Mouse (Mus musculus) MEL (cell line): ENCODE measurements around the gene Rpp25.

Experiments
- CTCF ChIP-seq, 3 experiments: IDR thresholded peaks in 2 of 3; conservative IDR thresholded peaks in 1 of 3; 2 replicates each; pipeline ENCODE4 v1.5.1; 2011 to 2012; ENCODE audit warnings: low read length in 3 of 3, low read depth in 2 of 3, mild to moderate bottlenecking in 2 of 3, improper control_type of control experiment in 1 of 3, inconsistent platforms in 1 of 3, mixed read lengths in 1 of 3, moderate library complexity in 1 of 3; ENCODE audit not compliant: control insufficient read depth in 1 of 3, insufficient read depth in 1 of 3, poor library complexity in 1 of 3, severe bottlenecking in 1 of 3
- ELF1 ChIP-seq: IDR thresholded peaks from 2 replicates; pipeline ENCODE4 v1.6.1; 2014; ENCODE audit warnings: low read depth, mild to moderate bottlenecking, inconsistent platforms, low read length, improper control_type of control experiment, moderate library complexity
- POLR2A ChIP-seq, 2 experiments: IDR thresholded peaks; 2 replicates each; pipeline ENCODE4 v1.6.1; 2011 to 2012; ENCODE audit warnings: low read length in 2 of 2, mild to moderate bottlenecking in 2 of 2, control low read depth in 1 of 2, improper control_type of control experiment in 1 of 2, low read depth in 1 of 2, moderate library complexity in 1 of 2; ENCODE audit not compliant: control insufficient read depth in 1 of 2, insufficient read depth in 1 of 2, poor library complexity in 1 of 2
- ZNF384 ChIP-seq: IDR thresholded peaks from 2 replicates; pipeline ENCODE4 v1.6.1; 2012; ENCODE audit warnings: low read depth, mild to moderate bottlenecking, inconsistent platforms, low read length, improper control_type of control experiment

DNA sequence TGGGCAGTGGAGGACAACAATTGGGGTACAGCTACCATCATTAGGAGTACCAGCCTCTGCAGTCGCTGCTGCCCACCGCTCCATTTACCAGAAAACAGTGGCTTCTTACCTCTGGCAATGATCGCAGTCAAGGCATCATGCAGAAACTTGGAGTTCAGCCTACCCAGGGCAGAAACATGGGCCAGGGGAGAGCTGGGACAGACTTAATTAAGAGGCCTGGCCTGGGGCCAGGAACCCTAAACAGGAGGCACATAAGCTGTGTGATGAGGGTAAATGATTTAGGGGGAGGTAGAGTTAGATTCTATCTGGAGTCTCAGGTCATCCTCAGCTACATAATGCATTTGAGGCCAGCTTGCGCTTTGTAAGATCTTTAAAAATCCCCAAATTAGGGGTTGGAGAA lies 45.4 kb downstream of the Rpp25 start:
- TF ChIP-seq POLR2A (IDR thresholded peaks at IDR 0.05; ENCODE audit: control insufficient read depth in 1 of 2, insufficient read depth in 1 of 2, low read depth in 1 of 2, low read length in 2 of 2, poor library complexity in 1 of 2) (no peak), CTCF (IDR thresholded peaks at IDR 0.05 in 2 of 3, conservative IDR thresholded peaks at IDR 0.05 in 1 of 3; ENCODE audit: control insufficient read depth in 1 of 3, insufficient read depth in 1 of 3, low read depth in 2 of 3, low read length in 3 of 3, poor library complexity in 1 of 3, severe bottlenecking in 1 of 3) (no peak), ZNF384 (no peak), ELF1 (no peak)
